Mouse (Mus musculus) liver, adult 2 months (tissue): Measurements from ENCODE around the gene Mlst8.

Experiments
- CTCF ChIP-seq: fragments of 200-500 bp; IDR thresholded peaks from 2 replicates; pipeline ENCODE4 v1.5.1; 2011; ENCODE audit warnings: low read depth, low read length, control low read depth
- POLR2A ChIP-seq: fragments of 200-500 bp; IDR thresholded peaks from 2 replicates; pipeline ENCODE4 v1.6.1; 2011; ENCODE audit warnings: low read length, control low read depth; ENCODE audit not compliant: insufficient read depth; ENCODE audit errors: extremely low read depth

- TF ChIP-seq CTCF (no peak), POLR2A (no peak)
Measured at GRCm38 (mm10) chr17:24424489-24424888, 54.4 kb downstream of the Mlst8 start.
